Mouse (Mus musculus): ENCODE data around the gene Pbdc1.

DNA sequence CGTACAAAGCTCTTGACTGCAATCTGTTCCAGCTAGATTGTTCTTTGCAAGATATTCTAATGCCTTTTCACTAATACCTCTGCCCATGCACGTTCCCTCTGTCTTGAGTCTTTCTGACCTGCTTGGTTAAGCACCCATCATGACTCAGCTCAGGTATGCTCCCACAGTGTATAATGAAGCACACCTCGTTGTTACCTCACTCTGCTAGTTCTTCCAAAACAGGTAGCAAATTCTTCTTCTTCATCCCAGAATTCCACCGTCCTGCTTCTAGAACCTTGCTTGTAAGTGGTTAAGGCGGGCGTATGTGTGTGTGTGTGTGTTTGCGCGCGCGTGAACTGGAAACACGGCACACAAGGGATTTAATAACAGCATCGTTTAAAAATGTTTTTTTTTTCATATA, 405 bp upstream of the Pbdc1 start:
- TF ChIP-seq CTCF (IDR thresholded peaks at IDR 0.05; ENCODE audit: low read depth, low read length): no peak
- TF ChIP-seq POLR2AphosphoS5 (IDR thresholded peaks at IDR 0.05; ENCODE audit: insufficient replicate concordance, low read depth, low read length): no peak
- TF ChIP-seq GATA2 (IDR thresholded peaks at IDR 0.05; ENCODE audit: borderline replicate concordance, low read depth, low read length): no peak
- no peak for TF ChIP-seq GATA1 (IDR thresholded peaks at IDR 0.05; ENCODE audit: borderline replicate concordance, low read length)
- TF ChIP-seq TAL1 (conservative IDR thresholded peaks at IDR 0.05; ENCODE audit: low read depth, low read length): no peak
